Mouse (Mus musculus): ENCODE data around the gene Pde1c. TPM values are rescaled to one million over a fixed set of nuclear protein-coding genes. Genes with fewer than 3 reads are reported as not detected.

Gene Pde1c
- polyA plus RNA-seq, 1 experiment: 0.20 TPM

DNA sequence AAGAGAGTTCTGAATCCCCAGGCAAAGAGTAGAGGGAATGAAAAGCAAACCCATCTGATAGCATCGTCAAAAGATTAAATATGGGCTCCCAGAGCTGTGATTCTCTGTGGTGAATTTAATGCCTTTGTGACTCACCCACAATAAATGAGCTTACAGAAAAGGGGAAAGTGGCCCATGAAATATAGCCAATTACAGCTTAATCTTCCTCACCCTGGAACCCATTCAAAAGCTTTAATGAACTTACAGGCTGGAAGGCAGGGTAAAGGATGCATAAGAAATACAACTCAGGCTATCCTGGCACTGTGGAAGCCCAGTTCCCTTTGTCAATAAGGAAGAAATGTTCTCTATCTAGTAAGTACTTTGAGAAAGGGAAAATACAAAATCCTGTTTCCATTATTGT is 240.8 kb downstream of the Pde1c start:
- Histone ChIP-seq H3K27ac (replicated peaks; ENCODE audit: low read depth, low read length) (no peak overlapping the region), H3K4me1 (ENCODE audit: control insufficient read depth, insufficient read depth, insufficient read length, low read length) (no peaks in the 10 kb centered on the region), H3K4me3 (ENCODE audit: insufficient read depth, low read depth, low read length) (no peak overlapping the region)

DNA sequence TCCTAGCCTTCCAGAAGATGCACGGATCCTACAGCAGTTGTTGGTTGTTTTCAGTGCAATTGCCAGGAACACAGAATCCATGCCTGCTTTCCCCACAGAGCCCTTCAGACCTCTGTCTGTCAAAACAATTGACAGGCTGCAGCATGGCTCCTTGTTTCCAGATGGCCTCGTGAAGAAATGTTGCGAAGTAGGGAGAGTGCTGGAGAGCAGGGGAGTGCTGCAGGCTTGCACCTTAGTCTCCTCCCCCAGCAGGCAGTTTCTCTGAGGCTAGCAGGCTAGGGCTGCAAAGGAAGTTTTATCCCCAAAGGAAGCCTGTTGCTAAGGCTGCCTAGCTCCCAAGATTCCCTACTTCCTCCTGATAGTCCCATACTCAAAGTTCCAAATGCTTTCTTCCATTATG is 246.1 kb downstream of the Pde1c start:
- Histone ChIP-seq H3K4me1 (ENCODE audit: control insufficient read depth, insufficient read depth, insufficient read length, low read length) (no peaks in the 10 kb centered on the region), H3K4me3 (ENCODE audit: insufficient read depth, low read depth, low read length) (no peak overlapping the region), H3K27ac (replicated peaks; ENCODE audit: low read depth, low read length) (no peak overlapping the region)

DNA sequence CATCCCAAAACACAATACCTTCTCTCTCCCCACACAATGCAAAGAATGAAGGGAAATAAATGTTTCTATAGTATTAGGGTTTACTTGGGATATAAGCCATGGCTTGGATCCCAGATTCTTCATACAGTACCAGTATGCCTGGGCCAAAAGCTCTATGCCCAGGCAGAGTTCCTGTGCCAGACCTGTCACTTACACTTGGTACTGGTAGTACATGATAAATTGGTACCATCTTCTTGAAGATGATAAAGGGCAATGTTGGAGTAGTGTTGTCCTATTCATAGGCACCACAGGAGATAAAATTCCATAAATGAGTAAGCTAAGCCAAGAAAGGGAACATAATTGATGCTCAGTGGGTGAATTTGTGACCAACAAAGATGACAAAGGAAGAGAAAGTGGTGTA is 258.6 kb downstream of the Pde1c start:
- Histone ChIP-seq H3K4me3 (ENCODE audit: insufficient read depth, low read depth, low read length) (no peak overlapping the region), H3K4me1 (ENCODE audit: control insufficient read depth, insufficient read depth, insufficient read length, low read length) (no peaks in the 10 kb centered on the region), H3K27ac (replicated peaks; ENCODE audit: low read depth, low read length) (no peak overlapping the region)

DNA sequence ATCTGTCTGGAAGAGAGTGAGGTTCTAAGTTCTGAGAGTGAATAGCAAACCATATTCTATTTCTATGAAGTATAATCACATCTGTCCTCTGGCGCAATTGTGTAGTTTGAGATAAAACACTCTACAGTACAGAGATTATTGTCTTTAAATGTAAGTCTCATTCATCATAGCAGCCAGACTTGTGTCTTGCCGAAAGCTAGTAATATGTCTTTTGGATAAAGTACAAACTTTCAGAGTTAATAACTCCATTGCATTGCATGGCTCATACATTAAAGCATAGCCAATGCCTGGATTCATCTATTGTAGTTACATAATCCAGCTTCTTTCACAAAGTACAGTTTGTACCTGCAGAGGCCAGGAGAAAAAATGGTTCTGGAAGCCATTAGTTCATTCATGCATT is 262.8 kb downstream of the Pde1c start:
- Histone ChIP-seq H3K27ac (replicated peaks; ENCODE audit: low read depth, low read length) (no peak overlapping the region), H3K4me3 (ENCODE audit: insufficient read depth, low read depth, low read length) (no peak overlapping the region), H3K4me1 (ENCODE audit: control insufficient read depth, insufficient read depth, insufficient read length, low read length) (no peaks in the 10 kb centered on the region)

DNA sequence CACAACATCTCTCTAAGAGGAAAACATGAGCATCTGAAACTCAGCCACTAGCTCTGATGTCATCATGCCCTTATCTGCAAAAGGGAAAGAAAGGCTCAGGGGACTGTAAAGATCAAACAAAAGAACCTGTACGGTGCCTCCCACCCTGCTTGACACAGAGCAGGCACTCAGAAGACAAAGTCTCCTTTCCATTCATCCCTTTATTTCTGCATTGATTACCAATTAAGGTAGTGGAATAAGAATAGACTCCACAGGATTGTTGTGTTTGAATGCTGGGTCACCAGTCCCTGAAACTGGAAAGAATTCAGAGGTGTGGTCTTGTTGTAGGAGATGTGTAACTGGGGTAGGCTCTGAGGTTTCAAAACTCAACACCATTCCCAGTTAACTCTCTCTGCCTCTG is 276.7 kb downstream of the Pde1c start:
- Histone ChIP-seq H3K4me1 (ENCODE audit: control insufficient read depth, insufficient read depth, insufficient read length, low read length) (no peaks in the 10 kb centered on the region), H3K27ac (replicated peaks; ENCODE audit: low read depth, low read length) (no peak overlapping the region), H3K4me3 (ENCODE audit: insufficient read depth, low read depth, low read length) (no peak overlapping the region)

DNA sequence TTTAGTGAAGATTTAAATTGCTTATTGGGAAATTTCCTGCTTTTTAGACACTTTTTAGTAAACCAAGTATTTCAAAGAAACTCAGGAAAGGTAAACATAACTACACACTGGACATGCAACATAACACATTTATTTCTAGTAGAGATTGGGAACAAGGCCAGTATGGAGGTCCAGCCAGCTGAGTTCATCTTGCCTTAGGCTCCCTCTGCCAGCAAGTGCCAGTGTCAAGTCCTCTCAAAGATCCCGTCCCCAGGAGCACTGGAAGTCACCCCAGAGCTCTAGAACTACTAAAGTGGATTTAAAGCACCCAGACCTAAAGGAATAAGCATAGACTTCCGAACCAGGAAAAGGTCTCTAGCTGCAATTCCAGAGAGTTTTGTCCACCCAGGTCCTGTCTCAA is 279.6 kb downstream of the Pde1c start:
- no peak overlapping the region for H3K4me3 ChIP-seq (ENCODE audit: insufficient read depth, low read depth, low read length)
- H3K27ac ChIP-seq (replicated peaks; ENCODE audit: low read depth, low read length): no peak overlapping the region

DNA sequence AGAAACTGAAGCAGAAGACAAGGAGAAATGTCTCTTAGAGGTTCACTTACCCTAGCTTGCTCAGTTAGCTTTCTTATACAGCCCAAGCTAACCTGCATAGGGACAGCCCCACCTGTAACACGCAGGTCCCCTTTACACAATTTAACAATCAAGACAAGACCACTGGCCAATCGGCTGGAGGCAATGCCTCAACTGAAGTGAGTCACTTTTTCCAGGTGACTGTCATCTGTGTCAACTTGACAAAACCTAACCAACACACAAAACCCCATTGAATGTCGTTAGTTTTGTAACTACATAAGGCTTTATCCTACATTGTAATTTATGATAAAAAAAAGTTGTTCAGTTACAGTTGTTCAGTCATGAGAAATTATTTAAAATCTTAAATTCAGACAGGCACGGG is 284.1 kb downstream of the Pde1c start:
- Histone ChIP-seq H3K4me3 (ENCODE audit: insufficient read depth, low read depth, low read length) (no peak overlapping the region), H3K4me1 (ENCODE audit: control insufficient read depth, insufficient read depth, insufficient read length, low read length) (no peaks in the 10 kb centered on the region), H3K27ac (replicated peaks; ENCODE audit: low read depth, low read length) (no peak overlapping the region)

More for the DNA sequence above, 279.6 kb downstream of the Pde1c start:
- H3K4me1 ChIP-seq (ENCODE audit: control insufficient read depth, insufficient read depth, insufficient read length, low read length): no peaks in the 10 kb centered on the region

DNA sequence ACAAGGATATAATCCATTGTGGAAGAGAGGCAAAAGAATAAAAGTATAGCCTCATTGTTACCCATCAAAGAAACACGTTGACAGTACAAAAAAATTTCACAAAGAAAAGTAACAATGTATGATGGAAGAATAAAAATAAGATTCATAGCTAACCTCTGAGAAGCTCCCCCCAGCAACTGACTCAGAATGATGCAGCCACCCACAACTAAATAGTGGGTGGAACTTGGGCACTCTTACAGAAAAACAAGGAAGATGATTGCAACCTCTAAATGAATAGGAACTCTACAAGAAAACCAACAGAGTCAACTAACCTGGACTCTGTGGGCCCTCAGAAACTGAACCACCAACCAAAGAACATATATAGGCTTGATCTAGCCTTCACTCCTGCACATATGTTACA is 293.4 kb downstream of the Pde1c start:
- H3K27ac ChIP-seq (replicated peaks; ENCODE audit: low read depth, low read length): no peak overlapping the region
- H3K4me3 ChIP-seq (ENCODE audit: insufficient read depth, low read depth, low read length): no peak overlapping the region
- no peaks in the 10 kb centered on the region for H3K4me1 ChIP-seq (ENCODE audit: control insufficient read depth, insufficient read depth, insufficient read length, low read length)

DNA sequence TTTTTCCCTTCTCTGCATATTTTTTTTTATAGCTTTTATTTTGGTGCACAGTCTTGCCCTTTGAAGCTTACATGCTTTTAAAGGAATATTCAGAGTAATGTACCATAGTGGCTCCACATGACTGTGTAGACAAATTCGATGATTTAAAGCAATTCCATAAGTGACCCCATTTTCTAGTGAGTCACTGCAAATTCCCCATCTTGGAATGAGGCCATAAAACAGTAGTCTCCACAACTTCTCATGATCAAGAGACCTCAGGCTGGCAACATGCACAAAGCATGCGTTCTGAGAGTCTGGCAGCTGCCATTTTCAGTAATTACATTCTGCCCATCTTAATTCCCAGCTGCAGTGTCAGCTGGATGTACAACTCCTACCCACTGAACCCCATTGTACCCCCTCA is 297.2 kb downstream of the Pde1c start:
- no peak overlapping the region for H3K27ac ChIP-seq (replicated peaks; ENCODE audit: low read depth, low read length)
- H3K4me3 ChIP-seq (ENCODE audit: insufficient read depth, low read depth, low read length): no peak overlapping the region
- H3K4me1 ChIP-seq (ENCODE audit: control insufficient read depth, insufficient read depth, insufficient read length, low read length): no peaks in the 10 kb centered on the region

DNA sequence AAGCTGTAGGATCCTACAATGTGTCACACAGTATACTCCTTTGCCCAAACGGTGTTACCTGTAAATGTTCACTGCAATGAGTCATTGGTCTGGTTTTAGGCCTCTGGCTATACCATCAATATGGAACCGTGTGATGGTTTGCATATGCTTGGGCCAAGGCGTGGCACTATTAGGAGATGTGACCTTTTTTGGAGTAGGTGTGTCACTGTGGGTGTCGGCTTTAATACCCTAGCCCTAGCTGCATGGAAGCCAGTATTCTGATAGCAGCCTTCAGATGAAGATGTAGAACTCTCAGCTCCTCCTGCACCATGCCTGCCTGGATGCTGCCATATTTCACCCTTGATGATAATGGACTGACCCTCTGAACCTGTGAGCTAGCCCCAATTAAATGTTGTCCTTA is 304.4 kb downstream of the Pde1c start:
- Histone ChIP-seq H3K27ac (replicated peaks; ENCODE audit: low read depth, low read length) (no peak overlapping the region), H3K4me3 (ENCODE audit: insufficient read depth, low read depth, low read length) (no peak overlapping the region)

DNA sequence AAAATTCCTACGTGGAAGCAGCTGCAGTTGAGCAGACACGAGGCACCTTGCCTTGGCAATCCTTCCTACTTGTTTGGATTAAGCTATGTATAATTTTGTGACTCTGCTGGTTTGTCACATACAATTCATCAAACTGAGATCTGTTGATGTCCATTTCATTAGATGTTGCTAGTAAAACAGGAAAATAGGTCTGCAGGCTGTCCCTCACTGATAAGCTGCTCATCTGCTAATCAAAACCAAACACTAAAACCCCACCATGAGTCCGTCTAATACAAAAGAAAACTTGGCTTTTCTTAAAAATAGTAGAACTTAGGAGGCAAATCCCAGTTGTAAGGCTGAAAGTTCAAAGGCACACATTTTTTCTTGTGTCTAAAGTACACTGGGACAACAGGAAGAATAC is 308.8 kb downstream of the Pde1c start:
- Histone ChIP-seq H3K4me3 (ENCODE audit: insufficient read depth, low read depth, low read length) (no peak overlapping the region), H3K4me1 (ENCODE audit: control insufficient read depth, insufficient read depth, insufficient read length, low read length) (no peaks in the 10 kb centered on the region), H3K27ac (replicated peaks; ENCODE audit: low read depth, low read length) (no peak overlapping the region)

More for the DNA sequence above, 304.4 kb downstream of the Pde1c start:
- no peaks in the 10 kb centered on the region for H3K4me1 ChIP-seq (ENCODE audit: control insufficient read depth, insufficient read depth, insufficient read length, low read length)

DNA sequence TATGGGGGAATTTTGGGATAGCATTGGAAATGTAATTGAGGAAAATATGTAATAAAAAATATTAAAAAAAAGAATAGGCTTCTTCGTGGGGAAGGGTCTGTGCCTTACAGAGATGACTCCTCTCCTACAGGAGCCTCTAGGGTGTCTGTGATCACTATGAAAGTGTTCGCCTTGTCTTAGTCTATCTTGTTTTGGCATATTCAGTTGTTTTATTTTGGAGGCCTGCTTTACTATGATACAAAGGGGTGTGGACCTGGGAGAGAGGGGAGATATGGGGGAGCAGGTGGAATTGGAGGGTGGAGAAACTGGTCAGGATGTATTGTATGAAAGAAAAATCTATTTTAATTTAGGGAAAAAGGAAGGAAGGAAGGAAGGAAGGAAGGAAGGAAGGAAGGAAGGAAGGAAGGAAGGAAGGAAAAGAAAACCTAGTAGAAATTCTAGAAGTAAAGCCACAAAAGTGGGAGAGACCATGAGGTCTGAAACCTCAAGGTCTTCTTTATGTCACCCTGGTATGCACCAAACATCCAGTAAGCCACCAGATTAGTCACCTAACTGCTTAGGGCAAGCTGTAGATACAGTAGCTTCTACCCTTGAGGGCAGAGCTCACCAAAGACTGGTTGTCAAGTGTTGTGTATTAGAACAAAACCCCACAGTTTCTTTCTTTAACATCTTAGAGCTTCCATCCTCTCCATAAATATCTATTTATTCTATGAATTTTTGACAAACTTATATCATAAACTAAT is 311.2 kb downstream of the Pde1c start:
- H3K27ac ChIP-seq (replicated peaks; ENCODE audit: low read depth, low read length): no peak overlapping the region
- H3K4me1 ChIP-seq (ENCODE audit: control insufficient read depth, insufficient read depth, insufficient read length, low read length): no peaks in the 10 kb centered on the region
- H3K4me3 ChIP-seq (ENCODE audit: insufficient read depth, low read depth, low read length): no peak overlapping the region

DNA sequence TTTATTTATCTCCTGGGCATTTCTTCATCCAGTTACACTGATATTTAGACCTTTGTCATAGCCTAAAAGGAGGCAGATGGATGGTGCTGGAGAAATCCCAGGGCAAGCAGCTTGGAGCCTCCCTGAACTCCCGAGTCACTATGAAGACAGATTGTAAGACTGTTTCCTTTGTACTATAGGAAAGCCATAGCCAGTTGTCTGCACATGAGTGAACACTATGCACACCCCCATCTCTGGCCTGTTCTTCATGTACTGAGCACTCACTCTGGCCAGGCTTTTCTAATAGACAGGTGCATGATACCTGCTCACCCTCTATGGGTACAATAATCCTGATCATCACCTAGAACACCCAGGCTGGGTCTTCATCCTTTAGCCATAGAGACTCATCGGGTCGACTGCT is 318.8 kb downstream of the Pde1c start:
- H3K4me3 ChIP-seq (ENCODE audit: insufficient read depth, low read depth, low read length): no peak overlapping the region
- no peaks in the 10 kb centered on the region for H3K4me1 ChIP-seq (ENCODE audit: control insufficient read depth, insufficient read depth, insufficient read length, low read length)
- H3K27ac ChIP-seq (replicated peaks; ENCODE audit: low read depth, low read length): no peak overlapping the region

DNA sequence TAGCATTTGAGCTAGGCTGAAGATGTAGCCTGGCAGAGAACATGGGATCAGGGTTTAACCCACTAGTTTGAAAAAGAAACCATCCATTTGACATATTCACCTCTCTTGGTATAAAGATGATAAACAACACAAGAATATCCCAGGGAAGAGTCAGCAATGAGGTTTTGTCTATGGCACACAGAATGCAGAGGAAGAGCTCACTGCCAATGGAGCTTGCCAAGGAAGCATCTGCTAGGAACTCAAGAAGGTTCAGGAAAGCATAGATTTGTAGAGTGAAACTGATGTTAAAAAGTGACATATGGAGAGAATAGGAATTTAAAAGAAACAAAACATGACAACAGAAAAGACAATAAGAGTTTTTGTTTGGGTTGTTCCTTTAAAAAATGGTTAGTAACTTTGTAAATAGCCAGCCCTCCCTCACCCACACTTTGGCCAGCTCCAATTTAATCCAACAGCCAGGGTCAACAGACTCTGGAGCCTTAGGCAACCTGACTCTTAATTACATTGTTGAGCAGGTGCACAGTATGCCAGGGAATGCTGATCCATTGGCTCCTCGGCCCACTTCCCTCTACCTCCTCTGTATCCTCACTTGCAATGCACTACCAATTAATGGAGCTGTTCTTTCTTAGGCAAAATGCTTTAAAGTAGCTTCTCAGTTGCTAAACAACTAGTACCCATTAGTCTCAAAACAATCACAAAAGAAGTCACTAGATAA is 377.3 kb downstream of the Pde1c start:
- H3K27ac ChIP-seq (replicated peaks; ENCODE audit: low read depth, low read length): no peak overlapping the region
- H3K4me1 ChIP-seq (ENCODE audit: control insufficient read depth, insufficient read depth, insufficient read length, low read length): no peaks in the 10 kb centered on the region
- no peak overlapping the region for H3K4me3 ChIP-seq (ENCODE audit: insufficient read depth, low read depth, low read length)

DNA sequence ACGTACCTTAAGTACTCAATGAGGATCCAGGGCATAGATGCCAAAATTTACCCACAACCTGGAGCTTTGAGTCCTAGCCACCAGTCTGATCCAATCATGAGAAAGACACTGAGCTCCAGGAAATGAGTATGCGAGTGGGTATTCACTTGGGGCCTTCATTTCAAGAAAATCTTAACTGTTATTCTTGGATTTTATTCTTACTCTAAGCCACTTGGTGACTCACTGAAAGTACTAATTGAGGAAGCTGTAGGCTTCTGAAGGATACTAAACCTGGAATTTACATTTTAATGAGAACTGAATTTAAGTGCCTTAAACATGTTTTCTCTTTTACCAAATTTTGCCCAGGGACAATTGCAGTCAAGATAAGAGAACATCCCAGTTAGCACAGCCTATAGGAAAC is 392.4 kb downstream of the Pde1c start:
- no peaks in the 10 kb centered on the region for H3K4me1 ChIP-seq (ENCODE audit: control insufficient read depth, insufficient read depth, insufficient read length, low read length)
- H3K27ac ChIP-seq (replicated peaks; ENCODE audit: low read depth, low read length): no peak overlapping the region
- H3K4me3 ChIP-seq (ENCODE audit: insufficient read depth, low read depth, low read length): no peak overlapping the region

DNA sequence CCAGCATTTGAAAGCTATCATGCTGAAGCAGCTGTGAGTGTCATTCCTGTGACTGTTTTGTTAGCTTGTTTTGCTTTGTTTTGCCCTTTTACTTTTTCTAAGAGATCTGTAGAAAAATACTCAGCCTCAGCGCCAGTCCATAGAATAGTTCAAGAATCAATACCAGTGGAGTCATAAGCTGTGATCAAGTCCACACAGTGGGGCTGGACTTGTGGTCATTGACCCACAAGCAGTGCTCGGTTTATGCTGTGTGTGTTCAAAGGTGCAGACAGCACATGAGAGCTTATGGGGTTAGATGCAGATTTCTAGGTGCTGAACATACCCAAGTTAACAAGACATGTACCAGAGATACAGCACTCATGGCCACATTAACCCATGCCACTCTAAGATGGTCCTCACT is 396.7 kb downstream of the Pde1c start:
- H3K27ac ChIP-seq (replicated peaks; ENCODE audit: low read depth, low read length): no peak overlapping the region
- H3K4me3 ChIP-seq (ENCODE audit: insufficient read depth, low read depth, low read length): no peak overlapping the region
- H3K4me1 ChIP-seq (ENCODE audit: control insufficient read depth, insufficient read depth, insufficient read length, low read length): no peaks in the 10 kb centered on the region

Measured in brown adipose tissue, adult 24 weeks (tissue).